ENCODE assay signal across 8 mouse cellular contexts in the genomic region with DNA sequence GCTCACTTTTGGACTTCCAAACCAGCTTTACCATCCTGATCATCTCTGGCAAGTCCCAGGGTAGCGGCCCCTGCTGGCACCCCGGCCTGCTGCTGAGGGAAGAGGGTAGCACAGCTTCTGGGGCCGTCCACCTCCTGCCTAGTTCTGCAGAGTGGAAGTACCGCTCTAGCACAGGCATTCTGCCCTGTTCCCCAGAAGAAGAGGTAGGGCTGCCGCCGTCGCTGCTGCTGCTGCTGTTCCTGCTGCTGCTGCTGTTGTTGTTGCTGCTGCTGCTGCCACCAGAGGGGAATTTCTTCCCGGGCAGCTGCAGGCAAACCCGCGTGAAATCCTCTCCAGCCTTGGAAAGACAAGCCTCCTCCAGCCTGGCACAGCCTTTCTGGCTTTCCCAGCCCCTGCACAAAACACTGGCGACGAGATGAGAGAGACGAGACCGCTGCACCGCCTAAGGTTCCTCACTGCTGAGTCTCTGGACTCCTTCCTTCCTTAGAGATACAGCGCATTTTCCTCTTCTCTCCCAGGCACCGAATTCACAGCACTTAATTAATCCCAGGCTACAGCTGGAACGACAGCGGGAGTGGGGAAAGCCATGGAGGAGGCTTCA.
DNase-seq lines count a peak whose midpoint lies in the region; ATAC-seq and TF ChIP-seq lines count a peak whose summit lies in the region.

No protein-coding gene starts in this region.

- H3K4me2 ChIP-seq in hindbrain, postnatal 0 days (ENCODE audit: low read depth, low read length): peak overlapping the region; percentile 73

- TF ChIP-seq CTCF in hindbrain, postnatal 0 days (IDR thresholded peaks at IDR 0.05; ENCODE audit: low read depth): peak; percentile 55

- H3K9ac ChIP-seq in hindbrain, postnatal 0 days (replicated peaks; ENCODE audit: low read length): peak overlapping the region; percentile 52

- no peaks in the 10 kb centered on the region for H3K27me3 ChIP-seq in hindbrain, postnatal 0 days (ENCODE audit: insufficient read depth, low read length)

- peak overlapping the region; percentile 77 for H3K27ac ChIP-seq in hindbrain, postnatal 0 days

- peak; percentile 79 for ATAC-seq in hindbrain, postnatal 0 days

- WGBS in hindbrain, postnatal 0 days: 2% methylated on average over 19 of the region's 19 CpGs

- peaks cover 9% of the 10 kb centered on the region for H3K4me1 ChIP-seq in hindbrain, postnatal 0 days (ENCODE audit: insufficient read depth, low read length)

- H3K9me3 ChIP-seq in hindbrain, postnatal 0 days (ENCODE audit: low read length): no peaks in the 10 kb centered on the region

- H3K4me3 ChIP-seq in hindbrain, postnatal 0 days (ENCODE audit: low read length): peak overlapping the region; percentile 40

- no peaks in the 10 kb centered on the region for H3K36me3 ChIP-seq in hindbrain, postnatal 0 days (ENCODE audit: insufficient read depth, low read length)

- peak; percentile 34 for DNase-seq in urinary bladder, adult 2 months (ENCODE audit: low spot score)
- no peak for DNase-seq in urinary bladder, postnatal 10 days (ENCODE audit: low spot score)
- peak; percentile 36 to 40 for DNase-seq in frontal cortex, postnatal 36 days (ENCODE audit: low spot score in 2 of 2)
- peak; percentile 64 for DNase-seq in hindbrain, postnatal 0 days (ENCODE audit: low spot score)
- DNase-seq in left cerebral cortex, postnatal 10 days (ENCODE audit: extremely low spot score in 1 of 2, low spot score in 2 of 2): peak; percentile 11 to 65
- DNase-seq in lung, postnatal 25 days (ENCODE audit: low spot score): peak; percentile 36
- peak; percentile 55 for DNase-seq in ovary, postnatal 36 days (ENCODE audit: low spot score)
- peak; percentile 43 for DNase-seq in yolk sac, embryonic 10.5 days (ENCODE audit: low spot score)

- intact Hi-C loops in left cerebral cortex, postnatal 10 days (cut with DNase I): loop anchor here (2.0 kb wide), 1 partner anchor 47 kb away; no protein-coding TSS in a partner anchor
